Mouse (Mus musculus) adrenal gland, adult 18-20 months (tissue): Measurements from ENCODE around the gene Tpi1. TPM values are rescaled to one million over a fixed set of nuclear protein-coding genes. Genes with fewer than 3 reads are reported as not detected.

Source experiments
- DNase-seq, 2 experiments: peaks; one replicate each; pipeline ENCODE4 v3.0.0; 2021 to 2022; ENCODE audit warnings: low spot score in 2 of 2
- long read RNA-seq, 2 experiments: library from polyadenylated mRNA; stranded (forward); transcript quantifications; one replicate each; pipeline ENCODE4 v2.0.0; 2021
- total RNA-seq, 2 experiments: library from RNA; stranded (reverse); gene quantifications; 1 replicate in 1 of 2; 2 replicates in 1 of 2; pipeline ENCODE4 v1.2.3; 2021

The Tpi1 gene
- 100 to 1,000 TPM; 383 to 517 TPM for total RNA-seq
- long read RNA-seq, experiment 1, transcript Tpi1-205 (7 exons, 1,607 nt), result major isoform, 301 of 311 reads
- long read RNA-seq, experiment 1, partial matches to known transcripts, result 1 of 311 reads
- long read RNA-seq, experiment 1, other reads (novel, unspliced or antisense), result 5 of 311 reads
- long read RNA-seq, experiment 2, transcript Tpi1-205 (7 exons, 1,607 nt), result major isoform, 743 of 778 reads
- long read RNA-seq, experiment 2, partial matches to known transcripts, result 3 of 778 reads
- long read RNA-seq, experiment 2, other reads (novel, unspliced or antisense), result 27 of 778 reads

- peak; percentile 89 to 92 for DNase-seq
Measured at GRCm38 (mm10) chr6:124813933-124814332, at the start of gene Tpi1. Tpi1 (minus strand) TSS chr6:124814296.

DNA sequence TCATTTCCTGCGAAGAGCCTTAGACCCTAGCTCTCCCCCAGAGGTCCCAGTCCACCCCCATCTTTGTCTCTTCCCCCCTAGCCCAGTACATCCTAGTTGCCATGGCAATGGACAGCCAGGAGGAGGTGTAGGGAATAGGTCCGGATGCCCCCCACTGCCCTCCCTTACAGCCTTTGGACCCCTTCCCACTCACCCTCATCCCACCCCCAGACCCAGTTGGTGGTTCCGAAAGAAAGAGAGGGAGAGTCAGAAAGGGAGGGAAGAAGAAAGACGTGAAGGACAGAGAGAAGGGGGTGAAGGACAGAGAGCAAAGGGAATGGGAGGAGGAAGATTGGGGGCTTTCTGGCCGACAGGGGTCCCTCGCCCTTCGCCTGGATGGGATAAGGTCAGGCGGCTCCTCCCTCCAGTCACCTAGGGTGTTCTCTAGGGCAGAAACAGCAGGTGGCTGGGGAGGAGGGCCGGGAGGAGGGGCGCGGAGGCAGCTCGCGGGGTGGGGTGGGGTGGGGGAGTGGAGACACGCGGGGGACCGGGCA, 49.1 kb upstream of the Tpi1 start:
- DNase-seq, result no peak

DNA sequence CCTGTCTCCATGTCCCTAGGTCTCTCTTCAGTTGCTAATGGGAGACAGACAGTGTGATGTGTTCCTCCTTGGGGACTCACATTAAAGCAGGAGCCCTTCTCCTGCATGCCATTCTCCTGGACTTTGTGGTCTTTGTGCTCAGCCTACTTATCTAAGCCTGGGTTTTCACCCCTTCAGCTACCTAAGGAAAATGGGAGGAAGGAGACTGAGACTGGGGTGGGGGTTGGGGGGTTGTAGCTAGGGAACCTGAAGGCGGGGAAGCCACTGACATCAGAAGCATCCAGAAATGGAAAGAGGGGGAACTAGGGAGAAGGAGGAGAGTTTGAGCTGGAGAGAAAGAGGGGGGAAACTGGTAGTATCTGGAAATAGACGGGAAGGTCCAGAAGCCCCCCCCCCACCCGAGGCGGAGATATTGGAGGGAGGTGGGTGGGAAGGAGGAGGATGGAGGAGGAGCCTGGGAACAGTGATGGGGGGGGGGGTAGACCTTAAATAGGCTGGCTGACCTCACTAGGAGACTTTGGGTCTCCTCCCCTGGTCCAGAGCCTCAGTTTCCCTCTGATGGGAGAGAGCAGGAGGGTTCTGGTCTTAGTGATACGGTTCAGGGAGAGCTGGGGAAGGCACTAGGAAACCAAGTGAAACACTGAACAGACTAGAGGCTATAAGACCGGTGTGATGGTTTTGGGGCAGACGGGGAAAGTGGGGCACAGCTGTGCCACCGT, 48.5 kb upstream of the Tpi1 start:
- no peak for DNase-seq

DNA sequence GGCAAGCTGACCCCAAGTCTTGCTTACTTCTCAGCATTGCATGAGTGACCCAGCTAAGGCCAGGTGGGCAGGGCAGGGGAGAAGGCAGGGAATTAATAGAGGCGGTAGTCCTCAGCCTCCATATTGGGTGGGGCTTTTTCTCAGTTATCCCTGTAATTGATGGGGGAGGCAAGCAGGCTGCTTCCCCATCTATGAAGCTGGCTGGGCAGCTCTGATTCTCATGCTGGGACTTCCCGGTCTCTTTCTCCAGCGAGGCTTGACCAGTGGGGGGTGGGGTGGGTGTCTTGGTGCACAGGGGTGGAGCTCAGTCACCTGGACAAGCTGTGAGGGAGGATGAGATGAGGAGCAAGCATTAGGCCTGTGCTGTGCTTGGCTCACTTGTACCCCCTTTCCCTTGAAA, 47.7 kb upstream of the Tpi1 start:
- DNase-seq, result no peak

- no peak for DNase-seq
Measured at GRCm38 (mm10) chr6:124861266-124861665, 47.2 kb upstream of the Tpi1 start.

- DNase-seq, result no peak
Measured at GRCm38 (mm10) chr6:124860511-124860910, 46.4 kb upstream of the Tpi1 start.

DNA sequence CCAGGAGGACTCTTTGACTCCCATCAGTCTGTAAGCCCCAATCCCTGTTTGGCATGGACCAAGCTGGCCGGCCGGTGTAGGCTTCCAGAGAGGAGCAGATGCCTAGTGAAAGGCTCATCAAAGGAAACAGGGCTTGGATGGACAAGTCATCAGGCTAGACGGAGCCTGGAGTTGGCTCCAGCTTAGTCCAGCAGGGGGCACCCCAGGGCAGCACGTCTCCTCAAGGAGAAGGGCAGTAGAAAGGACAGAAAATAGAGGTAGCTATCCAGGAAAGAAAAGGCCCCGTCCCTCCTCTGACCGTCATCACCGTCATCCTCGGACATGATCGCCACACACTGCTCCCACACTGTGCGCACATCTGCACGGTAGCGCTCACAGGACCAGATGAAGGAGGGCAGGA, 45.6 kb upstream of the Tpi1 start:
- peak; percentile 88 to 92 for DNase-seq

DNA sequence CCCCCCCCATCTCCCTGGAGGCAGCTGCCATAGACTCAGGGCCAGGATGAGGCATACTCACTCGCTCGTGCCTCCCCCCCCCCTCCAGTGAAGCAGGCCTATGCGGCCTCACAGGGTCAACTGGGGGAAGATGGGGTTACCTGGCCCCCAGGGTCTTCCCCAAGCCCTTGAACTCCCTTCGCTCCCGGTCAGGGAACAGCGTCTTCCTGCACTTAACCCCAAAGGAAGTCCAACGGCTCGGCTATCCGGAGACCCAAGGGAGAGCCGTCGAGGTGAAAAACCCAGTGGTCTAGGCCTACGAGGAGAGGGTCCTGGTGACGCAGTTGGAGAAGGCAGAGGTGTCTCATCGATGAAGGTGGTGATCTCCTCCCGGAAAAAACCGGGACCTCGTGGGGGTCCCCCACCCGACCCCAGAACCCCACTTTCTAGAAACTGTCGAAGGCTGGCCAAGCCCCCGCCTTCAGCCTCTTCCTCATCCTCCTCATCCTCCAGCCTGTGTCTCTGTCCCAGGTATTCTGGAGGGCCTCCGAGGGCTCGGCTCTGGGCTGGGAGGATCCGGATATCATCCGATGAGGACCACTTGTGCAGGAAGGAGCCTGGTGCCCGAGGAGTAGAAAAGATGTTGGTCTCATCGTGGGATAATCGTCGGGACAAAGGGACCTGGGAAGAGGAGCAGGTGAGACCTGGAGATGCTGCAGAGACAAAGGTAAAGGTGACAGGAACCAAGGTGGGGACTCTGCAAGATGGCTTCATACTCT, 44.6 kb upstream of the Tpi1 start:
- no peak for DNase-seq

DNA sequence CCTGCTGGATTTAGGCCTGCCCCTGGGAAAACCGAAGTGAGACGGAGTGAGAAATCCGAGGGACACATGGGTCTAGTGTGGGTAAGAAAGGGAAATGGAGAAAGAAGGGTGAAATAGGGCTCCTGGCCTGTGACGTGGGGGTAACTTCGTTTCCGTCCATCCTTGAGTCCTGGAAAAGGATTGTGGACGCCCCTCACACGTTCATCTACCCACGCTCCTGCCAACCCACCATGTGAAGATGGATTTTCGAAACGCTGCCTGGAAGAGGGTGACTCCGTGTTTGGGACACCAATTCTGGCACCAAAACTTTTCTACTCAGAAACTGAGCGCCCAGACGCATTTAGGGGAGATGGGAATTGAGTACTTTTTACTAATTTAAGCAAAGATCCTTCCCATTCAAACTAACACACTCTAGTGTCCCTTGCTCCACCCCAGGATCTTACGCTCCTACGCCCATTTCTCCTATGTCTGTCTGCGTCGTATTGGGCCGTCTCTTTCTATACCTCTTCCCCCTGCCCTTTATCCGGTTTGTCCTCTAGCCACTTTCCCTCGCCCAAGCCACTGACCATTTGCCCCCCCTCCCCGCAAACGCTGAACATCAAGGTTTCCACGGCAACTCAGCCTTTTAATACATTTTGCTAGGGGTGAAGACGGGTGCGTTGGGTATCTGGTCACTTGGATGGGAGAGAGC, 43.9 kb upstream of the Tpi1 start:
- DNase-seq, result no peak

GRCm38 (mm10) chr6:124856916-124857839, 43.1 kb upstream of the Tpi1 start, which contains the start of gene P3h3:
P3h3 (minus strand) TSS chr6:124857752.
- DNase-seq, result peak; percentile 69 to 75

- DNase-seq, result no peak
Measured at GRCm38 (mm10) chr6:124856321-124856720, 42.2 kb upstream of the Tpi1 start.

DNA sequence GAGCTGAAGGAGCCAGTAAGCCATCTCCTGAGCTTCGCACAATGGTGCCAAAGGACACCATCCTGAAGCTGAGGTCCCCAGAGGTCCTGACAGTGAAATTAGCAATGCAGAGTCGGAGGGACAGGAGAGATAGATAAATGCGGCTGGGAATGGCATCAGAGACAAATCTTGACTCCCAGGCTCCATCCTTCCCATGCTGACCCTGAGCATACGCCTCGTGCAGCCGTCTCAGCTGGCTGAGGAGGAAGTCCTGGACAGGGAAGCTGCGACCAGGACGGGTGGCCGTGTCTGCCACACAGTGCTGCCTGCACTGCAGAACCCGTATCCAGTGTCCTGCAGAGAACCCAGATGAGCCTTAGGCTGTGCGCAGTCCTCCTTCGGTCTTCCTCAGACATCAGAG, 40.6 kb upstream of the Tpi1 start:
- DNase-seq, result no peak

DNA sequence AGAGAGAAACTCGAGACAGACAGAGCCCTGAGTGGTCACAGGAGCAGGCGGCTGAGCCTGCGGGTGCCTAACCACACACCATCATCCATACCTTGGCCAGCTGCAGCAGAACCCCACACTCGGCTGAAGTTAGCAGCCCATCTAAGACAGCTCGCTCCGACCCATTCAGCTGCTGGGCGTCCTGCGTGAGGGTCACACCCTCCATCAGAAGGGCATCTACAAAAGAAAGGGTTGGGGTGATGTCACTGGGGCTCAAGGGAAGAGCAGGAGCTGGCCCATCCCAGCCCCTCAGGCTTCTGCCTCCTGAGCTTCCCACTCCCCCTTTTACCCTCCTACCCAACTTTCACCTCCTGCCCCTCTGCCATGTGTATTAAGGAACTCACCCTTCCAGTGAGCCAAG, 36.4 kb upstream of the Tpi1 start:
- DNase-seq, result no peak

DNA sequence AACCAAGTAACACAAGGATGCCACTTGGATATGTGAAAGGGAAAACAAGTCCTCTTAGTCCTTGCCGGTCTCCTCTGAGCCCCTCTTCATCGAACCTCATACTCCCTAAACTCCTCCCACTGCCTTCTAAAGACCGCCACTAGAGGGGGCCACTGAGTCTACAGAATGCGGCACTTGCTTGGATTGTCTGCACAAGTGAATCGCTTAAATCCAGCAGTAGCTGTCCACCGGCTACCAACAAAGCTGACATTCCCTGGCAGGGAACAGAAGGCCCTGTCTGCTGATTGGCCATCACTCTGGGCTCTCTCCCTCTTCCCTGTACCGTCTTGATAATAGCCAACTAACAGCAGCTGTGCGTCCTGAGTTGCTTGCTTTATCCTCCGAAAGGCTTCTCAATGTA, 33.2 kb upstream of the Tpi1 start:
- peak; percentile 92 for DNase-seq

- DNase-seq, result no peak
Measured at GRCm38 (mm10) chr6:124840241-124841167, 26.4 kb upstream of the Tpi1 start, which contains the start of gene Gnb3. Gnb3 (minus strand) TSS chr6:124840275.

GRCm38 (mm10) chr6:124839805-124840204, 25.7 kb upstream of the Tpi1 start:
- no peak for DNase-seq

GRCm38 (mm10) chr6:124836411-124836810, 22.3 kb upstream of the Tpi1 start:
- no peak for DNase-seq

DNA sequence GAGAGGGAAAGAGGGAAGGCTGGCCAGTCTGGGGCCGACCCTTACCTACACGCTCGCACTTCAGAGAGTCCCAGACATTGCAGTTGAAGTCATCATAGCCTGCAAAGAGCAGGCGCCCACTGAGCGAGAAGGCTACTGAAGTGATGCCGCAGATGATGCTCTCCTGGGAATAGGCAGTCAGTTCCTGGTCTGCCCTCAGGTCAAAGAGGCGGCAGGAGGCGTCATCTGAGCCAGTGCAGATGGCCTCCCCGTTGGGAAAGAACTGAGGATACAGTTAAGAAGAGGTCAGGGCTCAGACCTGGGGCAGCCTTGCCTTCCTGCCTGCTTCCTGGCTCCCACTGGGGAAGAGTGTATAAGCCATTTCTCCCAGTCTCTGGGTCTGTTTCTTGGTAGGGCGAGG, 21.4 kb upstream of the Tpi1 start:
- DNase-seq, result no peak
